Comparison of ENCODE assay signal across 10 mouse cellular contexts in genomic region chr16:77128683-77129082, GRCm38 (mm10).
DNase-seq lines count a peak whose midpoint lies in the region; TF ChIP-seq lines count a peak whose summit lies in the region.
"Had no signal": no experiment of that assay in that cellular context is flagged by ENCODE, and none has a peak within 500 bp of the region (broad histone marks: within the 10 kb centered on the region; RNA-seq: fewer than 3 reads in every experiment).

No protein-coding gene starts in this region.

- TF ChIP-seq POLR2A in lung, adult 2 months (IDR thresholded peaks at IDR 0.05; ENCODE audit: borderline replicate concordance, extremely low read depth, low read depth, low read length) = no peak

- no peaks in the 10 kb centered on the region for H3K4me1 ChIP-seq in lung, adult 2 months (ENCODE audit: control insufficient read depth, insufficient read depth, low read length)

- H3K4me3 ChIP-seq in lung, adult 2 months (replicated peaks; ENCODE audit: extremely low read depth, low read depth, low read length) = no peak overlapping the region
- H3K4me3 ChIP-seq: limb, embryonic 13.5 days had no signal

- DNase-seq in cerebellum, adult 9-10 months = peak; percentile 69
- DNase-seq in cerebellum, adult 11 months = no peak
- no peak for DNase-seq in lung, adult 2 months
- no peak for DNase-seq in lung, postnatal 36 days
- peak; percentile 16 for DNase-seq in induced T-regulatory cell, adult 2 months (ENCODE audit: low read depth)
- peak; percentile 11 for DNase-seq in splenic B cell, adult 2 months (ENCODE audit: low read depth, low spot score)
- DNase-seq in urinary bladder, adult 18-20 months (ENCODE audit: low spot score in 2 of 2) = no peak
- no peak for DNase-seq in left cerebral cortex, adult 9 months (ENCODE audit: low spot score in 2 of 2)
- DNase-seq: kidney, postnatal 25 days had no signal

- H3K27me3 ChIP-seq in splenic B cell, adult 2 months (ENCODE audit: control insufficient read depth, insufficient read depth, low read length, poor library complexity, severe bottlenecking) = no peaks in the 10 kb centered on the region
- H3K27me3 ChIP-seq: limb, embryonic 13.5 days had no signal

- no peaks in the 10 kb centered on the region for H3K36me3 ChIP-seq in splenic B cell, adult 2 months (ENCODE audit: control insufficient read depth, insufficient read depth, low read length, poor library complexity, severe bottlenecking)
- H3K36me3 ChIP-seq: limb, embryonic 13.5 days had no signal

- TF ChIP-seq CTCF in lung, adult 2 months (IDR thresholded peaks at IDR 0.05; ENCODE audit: insufficient read depth, low read length) = peak; percentile 19; the same call in 1 of the 2 replicates

- WGBS in lung, adult 2 months = 13% methylated on average over 5 of the region's 5 CpGs

Comparison
In these comparisons a context has a peak if more than half of its experiments do, and no peak if none do; other contexts are left out.
1. DNase-seq: peak in cerebellum, adult 9-10 months (single experiment), induced T-regulatory cell, adult 2 months (single experiment) and splenic B cell, adult 2 months (single experiment); none in cerebellum, adult 11 months (single experiment), lung, adult 2 months (single experiment), lung, postnatal 36 days (single experiment), urinary bladder, adult 18-20 months (0 of 2) and left cerebral cortex, adult 9 months (0 of 2).